Mouse (Mus musculus): Measurements from ENCODE around the gene Ddx46.

DNA sequence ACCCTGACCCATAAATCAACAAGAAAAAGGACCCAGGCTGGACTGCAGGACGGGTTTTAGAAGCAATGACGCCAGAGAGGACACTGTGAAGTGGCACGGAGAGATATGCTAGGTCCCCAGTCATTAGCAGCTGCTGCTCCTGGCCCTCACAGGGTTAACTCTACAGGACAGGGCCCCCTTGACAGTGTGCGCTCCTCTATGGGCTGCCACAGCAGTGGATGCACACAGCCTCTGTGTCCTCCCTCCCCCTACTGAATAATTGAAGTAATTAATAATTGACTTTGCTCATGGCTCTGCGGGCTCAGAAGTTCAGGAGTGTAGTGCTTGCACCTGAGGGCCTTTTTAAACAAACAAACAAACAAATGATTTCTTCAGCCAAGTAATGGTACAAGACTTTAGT is 21.4 kb upstream of the Ddx46 start:
- TF ChIP-seq CTCF (IDR thresholded peaks at IDR 0.05; ENCODE audit: insufficient read depth, low read depth, low read length) (no peak), POLR2A (IDR thresholded peaks at IDR 0.05; ENCODE audit: insufficient read depth, low read depth, low read length) (no peak)
